Mouse (Mus musculus): ENCODE data around the gene Wdr3. TPM values are rescaled to one million over a fixed set of nuclear protein-coding genes. Genes with fewer than 3 reads are reported as not detected.

Wdr3 gene
- 20.0 TPM for polyA plus RNA-seq (2014; fragmentation: Illumina TruSeq; extraction: RNeasy Lipid Tissue Mini Kit (QIAGEN cat#74804); ENCODE audit: low read depth, low replicate concordance)

DNA sequence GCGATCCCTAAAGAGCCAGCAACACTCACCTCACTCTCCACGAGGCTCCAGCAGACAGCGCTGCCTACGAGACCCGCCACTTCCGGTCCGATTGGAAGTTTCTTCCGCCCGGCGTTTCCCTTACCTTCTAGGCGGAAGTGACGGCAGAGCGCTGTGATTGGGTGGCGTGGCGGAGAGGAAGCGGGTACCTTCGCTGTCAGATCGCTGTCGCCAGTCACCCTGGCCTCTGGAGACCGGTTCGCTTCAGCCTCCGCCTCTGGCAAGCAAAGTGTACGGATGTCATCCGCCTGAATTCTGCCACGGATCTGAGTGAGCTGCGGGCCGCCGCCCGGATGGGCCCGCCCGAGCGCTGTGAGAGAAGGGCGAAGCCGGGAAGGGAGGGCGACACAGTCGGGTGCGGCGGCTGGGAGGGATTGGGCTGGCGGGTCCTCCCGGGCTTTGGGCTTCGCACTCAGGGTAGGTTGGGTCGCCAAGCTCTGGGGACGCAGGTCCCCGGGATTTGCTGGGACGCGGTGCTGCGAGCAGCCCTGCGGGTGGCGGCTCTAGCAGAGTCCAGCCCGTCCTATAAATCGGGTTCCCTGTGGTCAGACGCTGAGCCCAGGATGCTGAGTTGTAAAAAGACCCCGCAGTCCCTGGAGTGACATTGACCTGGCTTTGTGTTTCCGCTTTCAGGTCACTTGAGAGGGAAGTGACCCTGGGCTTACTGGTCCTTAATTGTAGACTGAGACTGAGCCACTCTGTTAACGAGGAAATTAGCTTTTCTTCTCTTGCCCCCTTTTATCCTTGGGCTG, at the start of gene Wdr3, which contains the start of gene Gdap2:
Gene Wdr3, minus strand, starts transcription at position 93 of the 791 bp plus-strand sequence.
Gene Gdap2, plus strand, starts transcription at position 67 of the 791 bp plus-strand sequence.

Other genes with a start within 250 kb of the Wdr3 start
- gene Gdap2, start within 50 bp of the Wdr3 start, polyA plus RNA-seq (2014; fragmentation: Illumina TruSeq; extraction: RNeasy Lipid Tissue Mini Kit (QIAGEN cat#74804); ENCODE audit: low read depth, low replicate concordance), result 53.0 TPM